Mouse (Mus musculus): ENCODE results near the gene Uaca. TPM values are rescaled to one million over a fixed set of nuclear protein-coding genes. Genes with fewer than 3 reads are reported as not detected.

The Uaca gene
- polyA plus RNA-seq, 1 experiment from 2014 or later: 17.1 TPM

- H3K4me1 ChIP-seq (ENCODE audit: control insufficient read depth in 2 of 2, insufficient read depth in 2 of 2, low read length in 2 of 2): peaks cover 10 to 13% of the 10 kb centered on the region in 2 experiments; a peak in 2 of 4 replicates
- H3K36me3 ChIP-seq (ENCODE audit: control insufficient read depth, insufficient read depth, low read length): no peaks in the 10 kb centered on the region
- H3K9ac ChIP-seq (ENCODE audit: low read length): no peak overlapping the region
- WGBS: 62% methylated on average over 6 of the region's 6 CpGs
- H3K9me3 ChIP-seq (ENCODE audit: control insufficient read depth, low read length): peaks cover 7% of the 10 kb centered on the region; the same call in 1 of the 2 replicates
- H3K27ac ChIP-seq (replicated peaks in 1 of 2; ENCODE audit: control insufficient read depth in 1 of 2, insufficient read depth in 1 of 2, low read depth in 2 of 2, low read length in 2 of 2): 0 out of 4 replicates have a peak overlapping the region, but pooled peaks of 1 of the 2 experiments have one; percentile 0
- no peak overlapping the region for H3K4me2 ChIP-seq (ENCODE audit: low read length)
- no peaks in the 10 kb centered on the region for H3K27me3 ChIP-seq (ENCODE audit: control insufficient read depth, insufficient read depth, low read length)
- ATAC-seq (ENCODE audit: insufficient number of reproducible peaks, insufficient read depth, low FRiP score, low read depth): peak; percentile 26; the same call in 1 of the 2 replicates
- no peak overlapping the region for H3K4me3 ChIP-seq (ENCODE audit: control insufficient read depth in 1 of 2, insufficient read depth in 1 of 2, low read depth in 1 of 2, low read length in 2 of 2)
Observed at GRCm38 (mm10) chr9:60769711-60770111, 24.6 kb upstream of the Uaca start.

- Histone ChIP-seq H3K4me3 (ENCODE audit: control insufficient read depth in 1 of 2, insufficient read depth in 1 of 2, low read depth in 1 of 2, low read length in 2 of 2) (no peak overlapping the region), H3K27ac (replicated peaks in 1 of 2; ENCODE audit: control insufficient read depth in 1 of 2, insufficient read depth in 1 of 2, low read depth in 2 of 2, low read length in 2 of 2) (no peak overlapping the region), H3K9ac (ENCODE audit: low read length) (no peak overlapping the region), H3K36me3 (ENCODE audit: control insufficient read depth, insufficient read depth, low read length) (no peaks in the 10 kb centered on the region), H3K4me2 (ENCODE audit: low read length) (no peak overlapping the region), H3K27me3 (ENCODE audit: control insufficient read depth, insufficient read depth, low read length) (no peaks in the 10 kb centered on the region), H3K9me3 (ENCODE audit: control insufficient read depth, low read length) (peaks cover 7% of the 10 kb centered on the region; the same call in 1 of the 2 replicates), H3K4me1 (ENCODE audit: control insufficient read depth in 2 of 2, insufficient read depth in 2 of 2, low read length in 2 of 2) (peaks cover 4 to 5% of the 10 kb centered on the region in 2 experiments; a peak in 1 of 4 replicates)
- no peak for ATAC-seq (ENCODE audit: insufficient number of reproducible peaks, insufficient read depth, low FRiP score, low read depth)
- WGBS: 81% methylated on average over 2 of the region's 2 CpGs
Observed at GRCm38 (mm10) chr9:60773713-60774112, 20.6 kb upstream of the Uaca start.

- Histone ChIP-seq H3K36me3 (ENCODE audit: control insufficient read depth, insufficient read depth, low read length) (no peaks in the 10 kb centered on the region), H3K4me2 (ENCODE audit: low read length) (no peak overlapping the region), H3K9ac (ENCODE audit: low read length) (no peak overlapping the region), H3K4me1 (ENCODE audit: control insufficient read depth in 2 of 2, insufficient read depth in 2 of 2, low read length in 2 of 2) (no peaks in the 10 kb centered on the region), H3K27me3 (ENCODE audit: control insufficient read depth, insufficient read depth, low read length) (no peaks in the 10 kb centered on the region), H3K27ac (replicated peaks in 1 of 2; ENCODE audit: control insufficient read depth in 1 of 2, insufficient read depth in 1 of 2, low read depth in 2 of 2, low read length in 2 of 2) (no peak overlapping the region), H3K9me3 (ENCODE audit: control insufficient read depth, low read length) (peaks cover 7% of the 10 kb centered on the region; the same call in 1 of the 2 replicates), H3K4me3 (ENCODE audit: control insufficient read depth in 1 of 2, insufficient read depth in 1 of 2, low read depth in 1 of 2, low read length in 2 of 2) (no peak overlapping the region)
- no peak for ATAC-seq (ENCODE audit: insufficient number of reproducible peaks, insufficient read depth, low FRiP score, low read depth)
- 74% methylated on average over 9 of the region's 9 CpGs for WGBS
Observed at GRCm38 (mm10) chr9:60776899-60777298, 17.4 kb upstream of the Uaca start.

GRCm38 (mm10) chr9:60782057-60782789 is 12.1 kb upstream of the Uaca start:
- H3K4me2 ChIP-seq (ENCODE audit: low read length): no peak overlapping the region
- H3K27me3 ChIP-seq (ENCODE audit: control insufficient read depth, insufficient read depth, low read length): no peaks in the 10 kb centered on the region
- H3K27ac ChIP-seq (replicated peaks in 1 of 2; ENCODE audit: control insufficient read depth in 1 of 2, insufficient read depth in 1 of 2, low read depth in 2 of 2, low read length in 2 of 2): no peak overlapping the region
- no peak overlapping the region for H3K9ac ChIP-seq (ENCODE audit: low read length)
- H3K36me3 ChIP-seq (ENCODE audit: control insufficient read depth, insufficient read depth, low read length): no peaks in the 10 kb centered on the region
- H3K9me3 ChIP-seq (ENCODE audit: control insufficient read depth, low read length): no peaks in the 10 kb centered on the region
- no peak overlapping the region for H3K4me3 ChIP-seq (ENCODE audit: control insufficient read depth in 1 of 2, insufficient read depth in 1 of 2, low read depth in 1 of 2, low read length in 2 of 2)
- no peak for ATAC-seq (ENCODE audit: insufficient number of reproducible peaks, insufficient read depth, low FRiP score, low read depth)
- WGBS: 78% methylated on average over 9 of the region's 9 CpGs
- H3K4me1 ChIP-seq (ENCODE audit: control insufficient read depth in 2 of 2, insufficient read depth in 2 of 2, low read length in 2 of 2): no peaks in the 10 kb centered on the region

- Histone ChIP-seq H3K9ac (ENCODE audit: low read length) (no peak overlapping the region), H3K4me3 (ENCODE audit: control insufficient read depth in 1 of 2, insufficient read depth in 1 of 2, low read depth in 1 of 2, low read length in 2 of 2) (no peak overlapping the region), H3K9me3 (ENCODE audit: control insufficient read depth, low read length) (no peaks in the 10 kb centered on the region), H3K4me2 (ENCODE audit: low read length) (no peak overlapping the region), H3K36me3 (ENCODE audit: control insufficient read depth, insufficient read depth, low read length) (no peaks in the 10 kb centered on the region), H3K27me3 (ENCODE audit: control insufficient read depth, insufficient read depth, low read length) (no peaks in the 10 kb centered on the region), H3K4me1 (ENCODE audit: control insufficient read depth in 2 of 2, insufficient read depth in 2 of 2, low read length in 2 of 2) (no peaks in the 10 kb centered on the region), H3K27ac (replicated peaks in 1 of 2; ENCODE audit: control insufficient read depth in 1 of 2, insufficient read depth in 1 of 2, low read depth in 2 of 2, low read length in 2 of 2) (no peak overlapping the region)
- WGBS: 64% methylated on average over 4 of the region's 4 CpGs
- no peak for ATAC-seq (ENCODE audit: insufficient number of reproducible peaks, insufficient read depth, low FRiP score, low read depth)
Observed at GRCm38 (mm10) chr9:60785069-60785468, 9.3 kb upstream of the Uaca start.

- ATAC-seq (ENCODE audit: insufficient number of reproducible peaks, insufficient read depth, low FRiP score, low read depth): no peak
- H3K36me3 ChIP-seq (ENCODE audit: control insufficient read depth, insufficient read depth, low read length): no peaks in the 10 kb centered on the region
Observed at GRCm38 (mm10) chr9:60787517-60788110, 6.7 kb upstream of the Uaca start.

GRCm38 (mm10) chr9:60790282-60790681 is 4.1 kb upstream of the Uaca start:
- Histone ChIP-seq H3K27ac (replicated peaks in 1 of 2; ENCODE audit: control insufficient read depth in 1 of 2, insufficient read depth in 1 of 2, low read depth in 2 of 2, low read length in 2 of 2) (no peak overlapping the region), H3K4me2 (ENCODE audit: low read length) (no peak overlapping the region), H3K36me3 (ENCODE audit: control insufficient read depth, insufficient read depth, low read length) (no peaks in the 10 kb centered on the region), H3K4me3 (ENCODE audit: control insufficient read depth in 1 of 2, insufficient read depth in 1 of 2, low read depth in 1 of 2, low read length in 2 of 2) (no peak overlapping the region), H3K9ac (ENCODE audit: low read length) (no peak overlapping the region), H3K27me3 (ENCODE audit: control insufficient read depth, insufficient read depth, low read length) (no peaks in the 10 kb centered on the region), H3K9me3 (ENCODE audit: control insufficient read depth, low read length) (no peaks in the 10 kb centered on the region), H3K4me1 (ENCODE audit: control insufficient read depth in 2 of 2, insufficient read depth in 2 of 2, low read length in 2 of 2) (peaks cover 4% of the 10 kb centered on the region in 2 experiments; a peak in 1 of 4 replicates)
- WGBS: 76% methylated on average over 2 of the region's 2 CpGs
- no peak for ATAC-seq (ENCODE audit: insufficient number of reproducible peaks, insufficient read depth, low FRiP score, low read depth)

More at GRCm38 (mm10) chr9:60787517-60788110, 6.7 kb upstream of the Uaca start:
- H3K27ac ChIP-seq (replicated peaks in 1 of 2; ENCODE audit: control insufficient read depth in 1 of 2, insufficient read depth in 1 of 2, low read depth in 2 of 2, low read length in 2 of 2): no peak overlapping the region
- no peak overlapping the region for H3K4me2 ChIP-seq (ENCODE audit: low read length)
- 7% methylated on average over 2 of the region's 2 CpGs for WGBS
- no peaks in the 10 kb centered on the region for H3K9me3 ChIP-seq (ENCODE audit: control insufficient read depth, low read length)
- no peaks in the 10 kb centered on the region for H3K27me3 ChIP-seq (ENCODE audit: control insufficient read depth, insufficient read depth, low read length)
- H3K4me3 ChIP-seq (ENCODE audit: control insufficient read depth in 1 of 2, insufficient read depth in 1 of 2, low read depth in 1 of 2, low read length in 2 of 2): no peak overlapping the region
- no peaks in the 10 kb centered on the region; a peak in 1 of 4 replicates for H3K4me1 ChIP-seq (ENCODE audit: control insufficient read depth in 2 of 2, insufficient read depth in 2 of 2, low read length in 2 of 2)
- H3K9ac ChIP-seq (ENCODE audit: low read length): no peak overlapping the region

Data from heart, embryonic 14.5 days (tissue).